Mouse (Mus musculus): ENCODE data around the gene Vwce. TPM values are rescaled to one million over a fixed set of nuclear protein-coding genes. Genes with fewer than 3 reads are reported as not detected.
A peak's percentile ranks its signal among the peaks of the same experiment; 100 is the strongest.

Gene Vwce
- polyA plus RNA-seq, 1 experiment from 2014 or later, result 0.34 TPM

GRCm38 (mm10) chr19:10677915-10678771 is 44.1 kb downstream of the Vwce start, which contains the start of gene Pga5:
Pga5 (minus strand) TSS chr19:10678071.
- no peak within 1 kb of the TSS for H3K4me3 ChIP-seq (ENCODE audit: low read depth, low read length)
- no peaks in the 10 kb centered on the region for H3K9me3 ChIP-seq (ENCODE audit: control insufficient read depth, low read length)
- H3K27ac ChIP-seq (ENCODE audit: low read depth, low read length), result no peak within 1 kb of the TSS
- H3K36me3 ChIP-seq (ENCODE audit: control insufficient read depth, insufficient read depth, low read length), result no peaks in the 10 kb centered on the region
- no peaks in the 10 kb centered on the region for H3K4me1 ChIP-seq (ENCODE audit: control insufficient read depth, insufficient read depth, low read length)
- H3K27me3 ChIP-seq (ENCODE audit: control insufficient read depth, insufficient read depth, low read length), result no peaks in the 10 kb centered on the region
- no peak within 1 kb of the TSS for H3K4me2 ChIP-seq (ENCODE audit: low read depth)
- no peak within 1 kb of the TSS for H3K9ac ChIP-seq (ENCODE audit: low read length)
- 0 out of 2 replicates have a peak, but pooled peaks have one; percentile 63 for ATAC-seq (ENCODE audit: insufficient read depth, low FRiP score, low TSS enrichment)
- 53% methylated on average over 6 of the region's 6 CpGs for WGBS
- peak; percentile 58 for DNase-seq (ENCODE audit: low spot score)

DNA sequence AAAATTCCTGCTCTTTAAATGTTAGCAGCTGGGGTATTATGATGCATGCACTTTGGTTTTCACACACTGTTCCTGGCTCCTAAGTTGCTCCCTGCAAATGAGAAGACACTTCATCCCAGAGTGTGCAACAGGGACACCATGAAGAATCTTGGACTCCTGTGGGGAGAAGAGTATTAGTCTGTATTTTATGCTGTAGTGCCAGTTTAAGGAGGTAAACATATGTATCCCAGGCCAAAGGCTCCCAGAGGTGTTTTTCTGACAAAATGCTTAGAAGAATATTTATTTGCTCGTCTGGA is 44.7 kb downstream of the Vwce start:
- ATAC-seq (ENCODE audit: insufficient read depth, low FRiP score, low TSS enrichment) (no peak), DNase-seq (ENCODE audit: low spot score) (no peak)

DNA sequence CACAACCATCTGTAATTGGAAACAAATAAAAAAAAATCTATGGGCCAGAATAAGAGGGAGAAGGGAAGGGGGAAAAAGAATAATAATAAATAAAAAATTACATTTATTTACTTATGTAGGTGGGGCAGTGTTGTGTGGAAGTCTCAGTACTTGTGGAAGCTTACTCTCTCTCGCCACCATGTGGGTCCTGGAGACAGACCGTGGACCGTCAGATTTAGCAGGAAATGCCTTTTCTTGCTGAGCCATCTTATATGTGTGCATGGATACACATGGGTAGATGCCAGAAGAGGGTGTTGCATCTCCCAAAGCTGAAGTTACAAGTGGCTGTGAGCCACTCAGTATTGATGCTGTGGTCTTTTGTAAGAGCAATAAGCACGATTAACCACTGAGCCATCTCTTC is 47.6 kb downstream of the Vwce start:
- no peak for DNase-seq (ENCODE audit: low spot score)
- no peak for ATAC-seq (ENCODE audit: insufficient read depth, low FRiP score, low TSS enrichment)
- 68% methylated on average over 4 of the region's 4 CpGs for WGBS
- Histone ChIP-seq H3K4me3 (ENCODE audit: low read depth, low read length) (no peak overlapping the region), H3K4me1 (ENCODE audit: control insufficient read depth, insufficient read depth, low read length) (no peaks in the 10 kb centered on the region), H3K4me2 (ENCODE audit: low read depth) (no peak overlapping the region), H3K27ac (ENCODE audit: low read depth, low read length) (no peak overlapping the region), H3K9ac (ENCODE audit: low read length) (no peak overlapping the region), H3K9me3 (ENCODE audit: control insufficient read depth, low read length) (no peaks in the 10 kb centered on the region), H3K36me3 (ENCODE audit: control insufficient read depth, insufficient read depth, low read length) (no peaks in the 10 kb centered on the region), H3K27me3 (ENCODE audit: control insufficient read depth, insufficient read depth, low read length) (no peaks in the 10 kb centered on the region)

More for the DNA sequence above, 44.7 kb downstream of the Vwce start:
- no peaks in the 10 kb centered on the region for H3K4me1 ChIP-seq (ENCODE audit: control insufficient read depth, insufficient read depth, low read length)
- H3K9ac ChIP-seq (ENCODE audit: low read length), result no peak overlapping the region
- no peaks in the 10 kb centered on the region for H3K36me3 ChIP-seq (ENCODE audit: control insufficient read depth, insufficient read depth, low read length)
- H3K27me3 ChIP-seq (ENCODE audit: control insufficient read depth, insufficient read depth, low read length), result no peaks in the 10 kb centered on the region
- no peak overlapping the region for H3K27ac ChIP-seq (ENCODE audit: low read depth, low read length)
- H3K4me2 ChIP-seq (ENCODE audit: low read depth), result no peak overlapping the region
- no peak overlapping the region for H3K4me3 ChIP-seq (ENCODE audit: low read depth, low read length)
- WGBS, result 83% methylated on average over 1 of the region's 1 CpGs
- H3K9me3 ChIP-seq (ENCODE audit: control insufficient read depth, low read length), result no peaks in the 10 kb centered on the region

DNA sequence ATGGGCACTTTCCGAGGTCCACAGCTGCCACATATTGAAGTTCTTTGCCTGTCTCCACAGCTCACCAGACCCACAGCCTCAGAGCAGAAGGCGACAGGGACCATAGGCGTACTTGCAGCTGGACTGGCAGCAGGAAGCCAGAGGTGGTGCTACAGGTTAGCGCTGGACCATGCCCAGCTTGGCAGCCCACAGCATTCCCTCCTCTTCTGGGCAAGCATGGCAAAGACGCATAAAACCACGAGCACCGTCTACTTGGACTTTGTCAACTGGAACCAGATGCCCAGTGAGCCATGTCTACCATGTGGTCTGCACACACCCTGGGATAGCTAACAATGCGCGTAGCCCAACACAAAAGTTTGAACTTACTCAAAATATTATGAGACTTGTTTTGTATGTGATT is 51.1 kb downstream of the Vwce start:
- no peak for DNase-seq (ENCODE audit: low spot score)
- 93% methylated on average over 9 of the region's 9 CpGs for WGBS
- Histone ChIP-seq H3K4me3 (ENCODE audit: low read depth, low read length) (no peak overlapping the region), H3K27ac (ENCODE audit: low read depth, low read length) (no peak overlapping the region), H3K9ac (ENCODE audit: low read length) (no peak overlapping the region), H3K36me3 (ENCODE audit: control insufficient read depth, insufficient read depth, low read length) (no peaks in the 10 kb centered on the region), H3K9me3 (ENCODE audit: control insufficient read depth, low read length) (no peaks in the 10 kb centered on the region), H3K4me2 (ENCODE audit: low read depth) (no peak overlapping the region), H3K4me1 (ENCODE audit: control insufficient read depth, insufficient read depth, low read length) (peaks cover 3% of the 10 kb centered on the region), H3K27me3 (ENCODE audit: control insufficient read depth, insufficient read depth, low read length) (no peaks in the 10 kb centered on the region)
- ATAC-seq (ENCODE audit: insufficient read depth, low FRiP score, low TSS enrichment), result no peak

GRCm38 (mm10) chr19:10685727-10686126 is 51.7 kb downstream of the Vwce start:
- Histone ChIP-seq H3K9me3 (ENCODE audit: control insufficient read depth, low read length) (no peaks in the 10 kb centered on the region), H3K27me3 (ENCODE audit: control insufficient read depth, insufficient read depth, low read length) (no peaks in the 10 kb centered on the region), H3K4me1 (ENCODE audit: control insufficient read depth, insufficient read depth, low read length) (peaks cover 3% of the 10 kb centered on the region), H3K4me2 (ENCODE audit: low read depth) (no peak overlapping the region), H3K36me3 (ENCODE audit: control insufficient read depth, insufficient read depth, low read length) (no peaks in the 10 kb centered on the region), H3K27ac (ENCODE audit: low read depth, low read length) (no peak overlapping the region), H3K4me3 (ENCODE audit: low read depth, low read length) (no peak overlapping the region), H3K9ac (ENCODE audit: low read length) (no peak overlapping the region)
- whole genome bisulfite sequencing, result 84% methylated on average over 2 of the region's 2 CpGs
- DNase-seq (ENCODE audit: low spot score) (no peak), ATAC-seq (ENCODE audit: insufficient read depth, low FRiP score, low TSS enrichment) (no peak)

GRCm38 (mm10) chr19:10688537-10689352 is 54.7 kb downstream of the Vwce start, which contains the start of gene Vps37c:
Vps37c (plus strand) TSS chr19:10688735.
- no peaks in the 10 kb centered on the region for H3K9me3 ChIP-seq (ENCODE audit: control insufficient read depth, low read length)
- peak; percentile 93 for ATAC-seq (ENCODE audit: insufficient read depth, low FRiP score, low TSS enrichment)
- H3K4me1 ChIP-seq (ENCODE audit: control insufficient read depth, insufficient read depth, low read length), result peaks cover 3% of the 10 kb centered on the region
- H3K36me3 ChIP-seq (ENCODE audit: control insufficient read depth, insufficient read depth, low read length), result no peaks in the 10 kb centered on the region
- H3K4me3 ChIP-seq (ENCODE audit: low read depth, low read length), result peak within 1 kb of the TSS; percentile 77
- H3K9ac ChIP-seq (ENCODE audit: low read length), result peak within 1 kb of the TSS; percentile 78
- peak within 1 kb of the TSS; percentile 51 for H3K4me2 ChIP-seq (ENCODE audit: low read depth)
- no peaks in the 10 kb centered on the region for H3K27me3 ChIP-seq (ENCODE audit: control insufficient read depth, insufficient read depth, low read length)
- under 1% methylated on average over 64 of the region's 74 CpGs for WGBS
- DNase-seq (ENCODE audit: low spot score), result peak; percentile 95
- H3K27ac ChIP-seq (ENCODE audit: low read depth, low read length), result peak within 1 kb of the TSS; percentile 94

DNA sequence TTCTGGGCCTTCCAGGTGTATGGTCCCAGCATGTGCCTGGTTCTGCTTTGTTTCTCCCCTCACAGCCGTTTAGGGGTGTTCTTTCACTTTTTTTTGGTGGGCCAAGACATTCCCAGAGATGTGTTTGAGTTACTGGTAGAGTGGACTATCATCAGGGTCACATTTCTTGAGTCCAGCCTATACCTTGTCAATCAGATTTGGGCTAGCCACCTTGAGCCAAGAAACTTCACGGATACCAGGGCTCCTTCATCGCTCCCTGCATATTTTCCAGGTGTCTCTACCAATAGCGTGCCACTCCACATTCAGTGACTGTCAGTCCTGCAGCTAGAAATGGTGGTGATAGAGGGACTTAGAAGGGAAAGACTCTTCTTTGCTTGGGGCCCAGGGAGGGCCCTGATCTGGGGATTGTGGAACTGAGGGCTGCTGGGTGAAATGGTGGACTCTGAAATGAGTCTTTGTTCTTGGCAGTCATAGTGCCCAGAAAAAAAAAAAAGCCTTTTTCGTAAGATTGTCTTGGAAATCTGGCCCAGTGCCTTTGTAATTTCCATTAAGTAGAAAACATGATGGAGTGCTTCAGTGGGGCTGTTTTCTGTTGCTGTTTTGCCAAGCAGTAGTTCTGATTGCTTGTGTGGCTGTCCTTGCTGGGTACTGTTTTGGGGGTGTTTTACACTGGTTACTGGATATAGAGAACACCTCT is 55.6 kb downstream of the Vwce start:
- Histone ChIP-seq H3K27ac (ENCODE audit: low read depth, low read length) (peak overlapping the region; percentile 94), H3K36me3 (ENCODE audit: control insufficient read depth, insufficient read depth, low read length) (no peaks in the 10 kb centered on the region)
- ATAC-seq (ENCODE audit: insufficient read depth, low FRiP score, low TSS enrichment), result no peak

DNA sequence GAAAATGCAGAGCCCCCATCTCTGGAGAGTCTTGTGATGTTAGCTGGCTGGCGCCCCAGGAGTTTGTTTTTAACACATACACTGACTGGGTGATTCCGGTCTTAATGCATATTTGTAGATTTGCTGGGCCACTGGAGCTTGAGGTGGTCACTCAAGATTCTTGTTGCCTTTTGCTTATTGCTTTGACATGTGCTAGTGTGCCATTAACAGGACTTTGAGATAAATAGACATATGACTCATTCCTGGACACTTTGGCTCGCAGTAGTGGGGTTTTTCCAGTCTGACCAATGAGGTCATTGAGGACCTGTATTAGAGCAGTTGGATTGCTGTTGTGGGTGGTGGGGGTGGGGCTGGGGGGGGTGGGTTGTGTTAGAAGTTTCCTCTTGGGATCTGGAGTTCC is 56.3 kb downstream of the Vwce start:
- Histone ChIP-seq H3K4me2 (ENCODE audit: low read depth) (no peak overlapping the region), H3K27ac (ENCODE audit: low read depth, low read length) (no peak overlapping the region), H3K9me3 (ENCODE audit: control insufficient read depth, low read length) (no peaks in the 10 kb centered on the region), H3K4me3 (ENCODE audit: low read depth, low read length) (no peak overlapping the region), H3K9ac (ENCODE audit: low read length) (no peak overlapping the region), H3K4me1 (ENCODE audit: control insufficient read depth, insufficient read depth, low read length) (peaks cover 3% of the 10 kb centered on the region), H3K36me3 (ENCODE audit: control insufficient read depth, insufficient read depth, low read length) (no peaks in the 10 kb centered on the region), H3K27me3 (ENCODE audit: control insufficient read depth, insufficient read depth, low read length) (no peaks in the 10 kb centered on the region)
- DNase-seq (ENCODE audit: low spot score) (no peak), ATAC-seq (ENCODE audit: insufficient read depth, low FRiP score, low TSS enrichment) (no peak)
- WGBS, result 92% methylated on average over 3 of the region's 3 CpGs

More for the DNA sequence above, 55.6 kb downstream of the Vwce start:
- DNase-seq (ENCODE audit: low spot score), result no peak
- H3K9me3 ChIP-seq (ENCODE audit: control insufficient read depth, low read length), result no peaks in the 10 kb centered on the region
- no peaks in the 10 kb centered on the region for H3K27me3 ChIP-seq (ENCODE audit: control insufficient read depth, insufficient read depth, low read length)
- peak overlapping the region; percentile 78 for H3K9ac ChIP-seq (ENCODE audit: low read length)
- peak overlapping the region; percentile 77 for H3K4me3 ChIP-seq (ENCODE audit: low read depth, low read length)
- 70% methylated on average over 5 of the region's 5 CpGs for WGBS
- peaks cover 3% of the 10 kb centered on the region for H3K4me1 ChIP-seq (ENCODE audit: control insufficient read depth, insufficient read depth, low read length)
- peak overlapping the region; percentile 51 for H3K4me2 ChIP-seq (ENCODE audit: low read depth)

Measured in neural tube, embryonic 11.5 days (tissue).